Mouse (Mus musculus) cerebellum, postnatal 10 days (tissue): ENCODE measurements at regions not wholly inside any gene's neighbourhood (a gene's known extent, or its start where the extent isn't known, plus 50 kb on each side); places are given as distances from the start of the nearest gene placed in this dataset.

ENCODE experiments used
- DNase-seq, 2 experiments: peaks; one replicate each; pipeline ENCODE4 v3.0.0; 2021; ENCODE audit warnings: mixed read lengths in 2 of 2

DNA sequence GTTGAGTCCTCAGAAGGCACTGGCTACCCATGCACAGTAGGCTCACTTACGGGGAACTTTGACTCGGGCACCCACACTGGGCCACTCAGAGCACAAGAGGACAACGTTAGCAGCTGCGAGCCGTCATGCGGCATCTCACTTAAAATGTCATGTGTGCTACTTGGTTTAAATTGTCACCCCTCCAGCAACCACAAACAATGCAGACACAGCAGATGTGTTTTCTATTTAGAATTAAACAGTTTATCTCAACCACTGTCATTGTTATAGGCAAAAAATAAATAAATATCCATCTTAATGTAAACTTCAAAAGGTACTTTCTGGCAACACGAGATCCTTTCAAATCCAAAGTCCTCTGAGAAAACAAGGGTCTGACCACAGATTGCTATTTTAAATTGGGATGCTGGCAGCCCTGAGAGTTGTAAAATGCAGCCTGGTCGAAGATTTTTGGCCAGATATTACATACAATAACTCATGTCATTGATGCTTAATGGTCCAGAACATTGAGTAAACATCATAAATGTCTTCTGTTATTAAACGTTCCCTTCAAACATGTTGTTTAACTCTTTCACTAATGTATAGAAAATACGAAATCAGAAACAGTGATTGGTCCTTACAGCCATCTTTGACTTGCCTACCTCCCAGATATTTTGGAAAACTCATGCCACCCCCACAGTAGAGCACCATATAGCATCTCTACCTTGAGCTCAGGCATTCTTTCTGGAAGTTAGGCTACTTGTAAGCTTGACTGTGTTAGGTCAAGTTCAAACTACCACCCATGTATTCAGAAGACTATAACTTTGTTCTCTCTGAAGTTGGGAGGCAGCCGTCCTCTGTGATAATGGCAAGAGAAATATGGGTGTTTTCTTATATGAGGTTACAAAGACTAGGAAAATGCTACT lies 232.8 kb upstream of the Tcf21 start:
- DNase-seq: no peak

DNA sequence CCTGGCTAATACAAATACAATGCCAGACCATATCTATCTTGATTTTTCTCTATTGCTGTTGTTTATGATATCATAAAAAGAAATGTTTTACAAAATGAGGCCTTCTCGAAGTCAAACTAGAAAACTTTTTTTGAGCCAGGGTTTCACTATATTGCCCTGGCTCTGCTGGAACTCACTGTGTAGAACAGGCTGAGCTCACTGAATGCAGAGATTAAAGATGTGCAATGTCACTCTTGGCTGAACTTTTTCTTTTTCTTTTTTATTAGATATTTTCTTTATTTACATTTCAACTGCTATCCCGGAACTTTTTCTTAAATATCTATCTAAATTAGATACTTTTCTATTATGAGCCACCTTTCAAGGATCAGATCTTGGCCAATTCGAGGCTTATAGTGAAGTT lies 224.5 kb upstream of the Tcf21 start:
- DNase-seq: no peak

DNA sequence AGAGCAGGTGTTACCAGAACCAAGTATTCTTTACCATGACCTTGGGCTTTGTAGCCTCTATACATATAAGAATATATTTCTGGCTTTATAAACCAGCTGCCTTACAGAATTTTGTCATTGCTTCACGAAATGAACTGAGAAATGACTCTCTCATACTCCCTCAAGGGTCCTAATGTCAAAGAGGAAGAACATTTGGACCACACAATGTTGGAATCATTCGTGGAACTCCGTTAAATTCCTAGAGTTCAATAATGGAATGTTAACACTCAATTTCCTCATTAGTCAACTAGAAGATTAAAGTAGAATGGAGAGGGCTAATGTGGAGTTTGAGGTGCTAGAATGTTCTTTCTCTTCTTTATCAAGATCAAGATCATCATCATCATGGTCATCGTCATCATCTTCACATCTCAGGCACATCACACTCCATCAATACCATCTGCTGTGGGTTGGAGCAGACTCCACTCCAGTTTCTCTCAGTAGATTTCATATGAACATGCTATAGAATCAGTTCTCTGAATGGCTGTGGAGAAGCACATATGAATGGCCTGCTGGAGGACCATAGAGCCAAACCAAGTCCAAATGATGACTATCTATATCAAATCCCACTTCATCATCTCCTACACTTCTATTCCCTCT lies 211.6 kb upstream of the Tcf21 start:
- DNase-seq: no peak

DNA sequence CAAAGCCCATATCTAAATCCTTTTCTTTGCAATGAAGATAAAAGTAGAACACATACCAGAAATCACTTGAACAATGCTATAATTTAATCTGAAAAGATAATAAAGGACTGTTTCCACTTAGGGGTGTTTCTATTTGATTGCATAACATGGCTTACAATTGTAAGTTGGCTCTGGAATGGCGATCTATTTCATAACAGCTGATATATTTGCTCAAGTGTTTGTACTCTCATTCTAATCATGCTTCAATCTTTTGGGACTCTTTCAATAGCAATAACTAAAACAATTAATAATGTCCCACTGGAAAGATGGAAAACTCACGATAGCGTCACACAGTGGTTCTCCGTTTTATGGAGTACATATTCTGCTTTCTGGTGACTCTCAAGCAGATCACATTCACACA lies 208.0 kb upstream of the Tcf21 start:
- no peak for DNase-seq

DNA sequence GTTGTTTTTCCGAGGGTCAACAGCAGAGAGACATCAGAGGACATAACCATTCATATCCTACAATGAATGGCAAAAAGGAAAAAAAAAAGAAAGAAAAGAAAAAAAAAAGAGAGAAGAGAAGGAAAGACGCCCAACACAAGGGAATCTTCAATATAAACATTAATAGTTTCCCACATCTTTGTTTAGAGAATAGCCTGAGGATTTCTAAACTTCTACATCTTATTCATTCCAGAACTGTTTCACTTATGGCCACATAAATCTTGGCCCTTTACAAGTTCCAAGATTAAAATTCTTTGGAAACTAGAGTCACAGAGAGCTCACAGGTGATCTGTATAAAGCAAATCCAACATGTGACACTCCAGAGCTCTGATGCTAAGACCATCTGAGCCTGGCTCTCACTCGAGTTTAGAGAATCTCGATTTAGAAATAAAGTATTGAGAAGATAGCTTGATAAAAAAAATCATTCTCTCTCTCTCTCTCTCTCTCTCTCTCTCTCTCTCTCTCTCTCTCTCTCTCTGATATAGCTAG lies 197.2 kb upstream of the Tcf21 start:
- no peak for DNase-seq

DNA sequence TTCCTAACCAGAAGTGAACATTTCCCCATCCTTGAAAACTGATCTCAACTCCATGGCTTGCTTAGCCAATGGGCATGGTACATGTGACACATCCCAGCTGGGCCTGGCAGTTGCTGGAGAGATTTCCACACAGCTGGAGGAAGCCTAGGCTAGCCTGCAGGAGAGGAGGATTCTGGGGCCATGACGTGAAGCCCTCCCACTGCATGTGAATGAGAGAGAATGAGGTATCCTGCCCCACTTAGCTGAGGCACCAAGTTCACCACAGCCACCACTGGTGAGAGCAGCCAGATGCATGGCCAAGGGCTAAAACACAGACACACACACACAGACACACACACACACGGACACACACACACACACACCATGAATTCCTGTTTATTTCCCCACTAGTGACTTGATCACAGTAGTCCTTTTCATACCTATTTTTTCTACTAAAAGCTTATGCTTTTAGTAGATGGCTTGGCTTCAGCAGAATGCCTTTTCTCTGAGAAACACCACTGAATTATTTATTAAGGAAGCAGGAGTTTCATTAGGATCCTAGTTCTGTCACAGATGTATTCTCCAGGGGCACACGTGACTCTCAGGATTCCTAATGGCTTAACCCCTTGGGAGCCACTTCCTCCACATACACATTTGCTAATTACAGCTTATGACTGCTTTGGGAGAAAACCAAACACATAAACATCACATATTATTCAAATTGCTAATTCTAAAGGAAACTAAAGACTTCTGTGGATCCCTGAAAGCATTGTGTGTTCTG lies 196.1 kb upstream of the Tcf21 start:
- no peak for DNase-seq

DNA sequence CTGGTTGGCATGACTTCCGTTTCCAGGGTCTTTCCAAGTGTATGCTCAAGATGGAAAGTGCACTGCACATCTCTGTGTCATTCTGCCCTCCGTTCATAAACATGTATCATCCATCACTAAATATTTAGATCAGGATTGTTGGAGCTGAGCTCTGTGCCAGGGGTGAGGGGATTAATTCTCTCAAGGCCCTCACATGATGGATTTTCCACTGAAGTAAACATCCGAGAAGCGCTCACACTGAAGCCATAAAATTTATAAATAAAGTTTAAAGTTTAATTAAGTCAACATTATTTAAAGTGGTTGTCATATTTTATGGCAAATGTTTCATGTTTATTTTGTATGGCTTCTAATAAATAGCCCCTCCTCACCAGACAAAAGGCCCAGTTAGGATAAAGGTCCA lies 190.7 kb upstream of the Tcf21 start:
- DNase-seq: no peak

DNA sequence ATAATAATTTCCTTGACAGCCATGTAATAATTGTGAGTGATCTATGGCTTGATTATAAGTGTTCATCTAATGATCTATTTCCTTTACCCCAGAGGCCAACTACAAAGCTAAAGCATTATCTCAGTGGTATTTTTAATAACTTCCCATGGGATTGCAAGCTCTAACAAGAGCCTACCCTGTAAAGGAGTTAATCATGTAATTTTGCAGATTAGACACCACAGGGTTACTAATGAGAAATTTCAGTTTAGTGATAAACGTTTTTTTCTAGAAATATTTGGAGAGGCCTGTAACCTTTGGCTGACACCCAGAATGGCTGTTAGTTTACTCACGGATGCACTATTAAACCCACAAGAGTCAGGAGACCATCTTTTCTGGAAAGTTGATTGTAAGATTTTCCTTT lies 190.2 kb upstream of the Tcf21 start:
- DNase-seq: no peak

DNA sequence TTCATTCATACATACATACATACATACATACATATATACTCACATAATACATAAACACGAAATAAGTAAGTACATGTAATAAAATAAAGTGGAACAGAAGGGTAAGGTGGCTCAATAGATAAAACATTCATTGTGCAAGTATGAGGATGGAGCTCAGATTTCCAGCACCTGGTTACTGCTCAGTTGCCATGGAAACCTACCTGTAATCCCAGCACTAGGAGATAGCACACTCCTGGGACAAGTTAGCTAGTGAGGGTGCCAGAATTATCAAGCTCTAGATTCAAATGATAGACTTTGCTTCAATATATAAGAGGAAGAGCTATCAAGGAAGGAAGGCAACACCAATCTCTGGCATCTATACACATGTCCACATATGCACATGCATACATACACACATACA lies 184.8 kb upstream of the Tcf21 start:
- DNase-seq: no peak

DNA sequence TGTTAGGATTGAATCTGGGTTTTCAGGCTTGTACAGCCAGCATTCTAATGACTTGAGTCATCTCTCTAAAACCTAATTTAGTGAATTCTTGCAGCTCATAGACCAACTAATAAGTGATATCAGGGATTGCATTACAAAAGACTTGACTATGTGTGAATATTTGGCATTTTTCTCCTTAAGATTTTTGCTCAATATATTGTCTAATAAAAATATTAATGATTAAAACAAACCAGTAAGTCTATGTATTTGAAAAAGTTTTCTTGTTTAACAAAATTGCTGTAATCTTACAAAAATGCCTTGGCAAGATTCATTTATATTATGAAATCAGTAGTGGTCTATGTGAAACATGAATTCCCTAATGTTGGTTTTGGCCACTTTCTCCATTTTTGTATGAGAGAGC lies 183.7 kb upstream of the Tcf21 start:
- no peak for DNase-seq

DNA sequence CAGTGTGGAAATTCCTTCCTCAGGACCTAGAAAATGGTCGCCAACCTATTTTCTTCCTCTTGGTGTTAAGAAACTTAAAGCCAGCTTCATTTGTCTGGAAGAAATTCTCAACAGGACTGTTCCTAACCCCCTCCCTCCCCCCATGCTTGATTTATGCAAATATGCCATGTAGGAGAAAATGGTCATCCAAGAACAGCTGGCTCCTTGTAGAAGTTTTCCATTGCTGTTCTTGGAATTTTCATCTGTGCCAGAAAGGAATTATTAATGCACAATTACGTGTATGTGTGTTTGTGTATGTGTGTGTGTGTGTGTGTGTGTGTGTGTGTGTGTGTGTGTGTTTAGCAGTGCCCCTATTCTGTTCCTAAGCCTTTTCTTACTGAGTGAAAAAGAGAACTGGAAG lies 178.6 kb upstream of the Tcf21 start:
- DNase-seq: no peak

DNA sequence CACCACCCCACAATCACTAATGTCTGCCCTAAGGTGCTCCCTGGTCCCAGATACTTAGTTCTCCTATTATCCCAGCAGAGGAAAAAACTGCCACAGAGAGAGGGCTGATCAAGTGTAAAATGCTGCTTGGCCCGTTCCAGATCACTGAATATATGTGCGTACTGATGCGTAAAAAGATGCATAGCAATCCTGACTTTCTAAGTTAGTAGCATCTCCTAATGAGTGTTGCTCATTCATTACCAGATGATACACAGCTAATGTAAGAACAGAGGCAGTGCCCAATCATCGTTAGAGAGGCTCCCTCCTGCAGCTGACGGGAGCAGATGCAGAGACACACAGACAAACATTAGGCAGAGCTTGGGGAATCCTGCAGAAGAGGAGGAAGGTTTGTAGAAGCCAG lies 177.6 kb upstream of the Tcf21 start:
- DNase-seq: no peak

DNA sequence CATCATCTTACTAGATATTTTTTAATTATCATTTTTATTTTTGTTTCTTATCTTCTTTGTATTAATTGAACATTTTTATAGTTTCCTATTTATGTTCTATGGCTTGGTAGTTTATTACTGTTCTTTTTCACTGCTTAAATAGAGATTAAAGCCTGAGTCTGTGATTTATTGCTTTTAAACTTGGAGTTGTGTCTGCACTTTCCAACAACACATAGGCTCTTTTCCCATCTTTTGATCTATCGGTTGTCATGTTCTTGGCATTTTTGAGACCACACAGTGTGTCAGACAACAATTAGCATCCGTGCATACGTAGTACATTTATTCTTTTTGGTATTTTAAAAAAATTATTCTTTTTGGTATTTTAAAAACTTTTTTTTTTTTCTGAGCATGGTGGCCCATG lies 173.2 kb upstream of the Tcf21 start:
- no peak for DNase-seq

DNA sequence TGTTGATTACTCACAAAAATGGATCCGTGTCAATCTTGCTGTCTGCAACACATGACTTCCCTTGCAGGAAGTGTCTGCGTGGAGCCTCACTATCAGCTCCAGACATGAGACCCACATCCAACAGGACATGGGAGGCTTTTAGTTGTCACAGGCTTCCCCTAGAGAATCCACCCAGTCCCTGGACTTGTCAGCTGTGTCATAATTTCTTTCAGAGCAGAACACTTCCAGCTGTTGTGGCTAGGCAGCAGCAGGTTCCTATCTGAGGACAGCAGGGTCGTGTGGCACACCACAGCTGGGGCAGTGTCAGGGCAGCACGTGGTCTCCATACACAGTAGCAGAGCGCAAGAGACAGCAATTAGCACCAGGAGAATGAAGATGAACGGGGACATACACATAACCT lies 161.8 kb upstream of the Tcf21 start:
- no peak for DNase-seq

DNA sequence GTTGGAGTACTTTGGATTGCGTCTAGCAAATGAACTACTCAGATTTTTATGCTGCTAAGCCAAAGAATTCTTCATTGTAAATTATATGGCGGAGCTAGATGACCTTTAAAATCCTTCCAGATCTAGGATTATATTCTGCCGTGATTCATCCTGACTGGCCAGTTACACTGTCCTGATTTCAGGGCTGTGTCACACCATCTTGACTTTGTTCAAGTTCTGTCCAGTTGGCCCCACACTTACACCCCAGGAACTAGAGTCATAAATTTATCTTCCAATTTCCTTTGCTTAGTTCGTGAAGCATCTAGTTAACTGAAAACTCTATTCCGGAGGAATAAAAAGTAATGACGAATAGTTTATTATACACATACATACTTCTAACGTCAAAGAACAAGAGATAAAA lies 158.5 kb upstream of the Tcf21 start:
- no peak for DNase-seq

DNA sequence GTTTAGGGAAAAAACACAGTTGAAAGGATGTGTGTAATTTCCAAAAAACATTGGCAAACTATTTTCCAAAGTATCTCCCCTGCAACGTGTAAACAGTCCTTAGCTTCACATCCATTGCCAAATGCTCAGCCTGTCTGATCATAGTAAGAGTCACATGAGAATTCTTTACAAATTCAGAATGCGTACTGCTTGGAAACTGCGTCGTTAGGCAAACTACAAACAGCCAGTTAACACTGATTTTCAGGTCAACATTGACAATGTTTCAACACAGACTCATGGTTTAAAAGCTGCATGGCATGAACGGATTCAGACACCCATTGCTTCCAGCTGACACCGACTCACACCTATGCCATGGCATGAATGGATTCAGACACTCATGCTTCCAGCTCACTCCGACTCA lies 137.0 kb upstream of the Tcf21 start:
- no peak for DNase-seq

DNA sequence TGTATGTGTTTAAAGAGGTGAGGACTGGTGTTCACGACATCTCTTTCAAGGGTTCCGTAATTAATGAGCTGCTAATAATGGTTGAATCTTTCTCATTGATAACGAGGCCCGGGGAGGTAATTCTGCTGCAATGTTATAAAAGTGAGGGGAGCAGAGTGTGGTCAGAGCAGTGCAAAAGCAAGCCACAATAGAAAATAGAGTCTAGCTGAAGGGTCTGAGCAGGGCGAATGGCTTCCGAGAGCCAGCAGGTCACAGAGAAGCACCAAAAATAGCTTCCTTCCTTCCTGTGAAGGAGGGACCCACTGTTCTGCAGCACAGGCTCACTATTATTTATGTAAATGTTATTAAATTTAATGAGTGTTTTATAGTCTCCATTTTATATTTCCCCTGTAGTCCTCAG lies 133.3 kb upstream of the Tcf21 start:
- no peak for DNase-seq

DNA sequence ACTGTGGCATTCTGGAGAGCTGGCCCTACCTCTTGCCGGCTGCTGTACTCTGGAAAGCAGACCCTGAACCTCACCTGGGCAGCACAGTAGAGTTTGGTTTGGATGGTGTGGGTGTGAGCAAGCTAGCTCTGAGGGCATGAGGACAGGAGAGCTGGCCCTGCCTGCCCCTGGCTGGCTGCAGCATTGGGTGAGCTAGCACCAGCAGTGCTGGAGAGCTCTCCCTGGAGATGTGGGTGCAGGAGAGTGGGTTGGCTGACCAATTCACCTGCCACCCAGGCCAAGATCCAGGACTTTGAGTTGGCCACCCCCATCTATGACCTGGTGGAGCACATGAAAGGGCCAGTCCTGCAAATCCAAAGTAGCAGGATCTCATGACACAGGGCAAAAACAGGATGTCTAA lies 124.3 kb upstream of the Tcf21 start:
- DNase-seq: no peak

DNA sequence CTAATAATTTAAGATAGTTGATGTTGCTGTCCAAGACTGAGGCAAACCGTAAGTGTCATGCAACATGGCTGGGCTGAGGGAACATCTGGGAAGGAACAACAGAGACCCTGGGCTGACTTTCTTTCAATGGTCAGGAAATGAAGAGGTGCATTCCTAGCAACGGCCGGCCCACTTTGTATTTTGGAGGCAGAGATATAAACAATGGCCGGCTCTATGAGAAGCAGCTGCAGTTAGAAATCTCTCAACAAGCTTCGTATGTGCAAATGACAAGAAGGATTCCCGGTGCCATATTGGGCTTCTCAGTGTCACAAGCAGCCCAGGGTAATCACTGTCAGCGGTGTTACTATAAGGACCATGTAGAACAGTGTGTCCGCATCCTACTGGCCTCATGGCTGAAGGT lies 108.0 kb upstream of the Tcf21 start:
- DNase-seq: no peak

DNA sequence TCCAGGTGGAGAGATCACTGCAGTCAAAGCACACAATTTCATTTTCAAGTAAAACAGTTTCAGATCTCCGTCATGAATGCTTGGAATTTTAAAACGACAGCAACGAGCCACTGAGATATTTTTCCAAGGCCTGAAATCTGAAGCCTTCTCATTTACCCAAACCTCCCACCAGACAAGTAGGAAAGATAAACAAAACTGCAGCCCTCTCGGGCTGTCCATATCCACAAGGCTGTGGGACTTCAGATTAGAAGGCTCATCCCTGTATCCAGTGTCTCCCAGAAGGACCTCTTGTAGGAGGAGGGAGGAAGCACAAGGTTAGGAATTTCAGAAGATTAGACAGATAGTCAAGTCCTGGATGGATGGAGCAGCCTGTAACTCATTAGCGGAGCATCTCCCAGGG lies 106.1 kb upstream of the Tcf21 start:
- DNase-seq: no peak

DNA sequence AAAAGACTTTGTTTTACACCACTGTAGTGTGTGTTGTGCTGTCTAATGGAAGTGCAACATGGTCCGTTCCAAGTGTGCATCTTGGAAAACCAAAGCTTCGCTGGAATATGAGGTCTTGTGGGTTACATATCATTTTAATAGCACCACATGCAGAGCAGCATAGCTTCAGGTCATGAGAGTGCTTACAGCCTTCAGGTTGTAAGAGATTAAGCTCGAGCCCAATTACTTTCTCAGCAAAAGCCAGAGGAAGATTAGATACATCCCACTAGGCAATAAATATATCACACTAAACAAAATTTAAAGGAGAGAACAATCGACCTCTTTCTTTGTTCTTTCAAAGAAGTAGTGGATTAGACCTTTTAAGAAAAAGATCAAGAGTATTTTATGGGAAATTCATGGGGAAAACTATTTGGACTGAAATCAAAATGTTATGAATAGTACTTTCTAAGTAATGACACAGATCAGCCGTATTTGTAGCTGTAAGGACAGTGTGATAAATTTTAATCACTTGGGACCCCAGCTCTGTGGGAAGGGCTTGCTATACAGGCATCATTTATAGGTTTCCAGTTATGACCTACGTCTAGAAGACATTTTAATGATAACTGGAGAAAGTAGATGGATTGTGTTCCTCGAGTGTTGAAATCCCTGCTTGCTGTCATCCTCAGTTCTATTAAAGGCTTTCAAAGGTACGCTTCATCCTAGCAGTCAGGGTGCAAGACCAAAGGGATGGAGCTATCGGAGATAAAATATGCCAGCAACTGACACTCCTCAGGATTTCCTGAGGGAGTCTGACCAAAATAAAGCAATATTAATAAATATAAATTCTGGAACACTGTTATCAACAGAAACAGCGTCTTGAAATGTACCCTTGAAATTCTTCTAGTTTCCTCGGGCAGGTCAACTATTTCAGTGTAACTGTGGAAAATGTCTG lies 101.3 kb upstream of the Tcf21 start:
- DNase-seq: no peak

DNA sequence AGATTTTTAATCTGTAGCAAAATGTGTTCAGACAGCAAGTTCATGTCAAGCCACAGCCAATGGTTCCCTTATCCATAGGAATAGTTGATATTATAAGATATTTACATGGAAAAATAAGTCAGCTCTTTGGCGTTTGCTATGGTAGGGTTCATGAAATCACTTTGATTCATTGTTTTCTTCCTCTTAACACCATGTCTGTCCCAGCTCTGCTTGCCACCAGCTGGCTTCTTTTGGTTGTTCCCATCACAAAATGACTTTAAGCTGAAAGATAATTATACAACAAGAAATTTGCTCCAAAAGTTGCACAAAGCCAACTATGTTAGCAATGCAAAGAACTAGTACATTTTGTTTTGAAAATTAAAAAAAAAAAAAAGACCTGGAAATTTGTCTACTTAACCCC lies 99.9 kb upstream of the Tcf21 start:
- no peak for DNase-seq

DNA sequence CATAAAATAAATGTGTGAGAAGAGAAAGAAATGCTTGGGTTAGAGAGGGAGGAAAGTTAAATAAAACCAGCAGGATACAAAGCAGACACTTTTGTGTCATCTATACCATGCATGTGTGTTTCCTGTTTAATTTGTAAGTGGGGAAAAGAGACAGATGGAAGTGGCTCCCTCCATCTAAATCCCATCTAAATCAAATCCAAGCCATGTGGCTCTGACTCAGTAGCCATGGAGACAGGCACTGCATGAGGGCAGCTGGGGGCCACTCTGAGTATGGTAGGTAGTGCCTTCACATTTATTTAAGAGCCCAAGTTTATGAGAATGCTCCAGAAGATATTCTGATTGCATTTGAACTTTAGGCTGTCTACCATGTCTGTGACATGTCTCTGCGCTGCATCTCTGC lies 97.8 kb upstream of the Tcf21 start:
- DNase-seq: peak; percentile 4 to 16
